In genomic region chr5:30343107-30343506, GRCm38 (mm10) we compare ENCODE assay signal across 8 mouse cellular contexts.
A peak's percentile ranks its signal among the peaks of the same experiment; 100 is the strongest.
DNase-seq lines count a peak whose midpoint lies in the region; ATAC-seq and TF ChIP-seq lines count a peak whose summit lies in the region.

No protein-coding gene starts in this region.

- no peak overlapping the region for H3K4me3 ChIP-seq in C2C12 (ENCODE audit: insufficient read depth, poor library complexity, severe bottlenecking)
- peak overlapping the region; percentile 17; the same call in 1 of the 2 replicates for H3K4me3 ChIP-seq in embryonic facial prominence, embryonic 11.5 days (ENCODE audit: low read depth, low read length)
- H3K4me3 ChIP-seq in heart, postnatal 0 days (ENCODE audit: low read depth, low read length), result peak overlapping the region; percentile 25
- H3K4me3 ChIP-seq in liver, embryonic 13.5 days (replicated peaks), result no peak overlapping the region; the same call in 1 of the 2 replicates
- H3K4me3 ChIP-seq in neural tube, embryonic 12.5 days, result peak overlapping the region; percentile 15; the same call in 1 of the 2 replicates
- H3K4me3 ChIP-seq in thymus, adult 2 months (ENCODE audit: control insufficient read depth, insufficient read depth, low read length), result no peak overlapping the region

- H3K9me3 ChIP-seq in embryonic facial prominence, embryonic 11.5 days (replicated peaks; ENCODE audit: control insufficient read depth, low read length), result no peaks in the 10 kb centered on the region
- H3K9me3 ChIP-seq in heart, postnatal 0 days (replicated peaks; ENCODE audit: control insufficient read depth, low read length), result no peaks in the 10 kb centered on the region
- H3K9me3 ChIP-seq in liver, embryonic 13.5 days (replicated peaks), result no peaks in the 10 kb centered on the region
- H3K9me3 ChIP-seq in neural tube, embryonic 12.5 days, result no peaks in the 10 kb centered on the region

- H3K27me3 ChIP-seq in C2C12 (ENCODE audit: control insufficient read depth, insufficient read depth, insufficient read length), result peaks cover 19% of the 10 kb centered on the region
- 0 out of 2 replicates have a peak, but pooled peaks cover 2% of the 10 kb centered on the region for H3K27me3 ChIP-seq in embryonic facial prominence, embryonic 11.5 days (ENCODE audit: control insufficient read depth, insufficient read depth, low read length)
- 0 out of 2 replicates have a peak, but pooled peaks cover 4% of the 10 kb centered on the region for H3K27me3 ChIP-seq in heart, postnatal 0 days (ENCODE audit: control insufficient read depth, insufficient read depth, low read length)
- H3K27me3 ChIP-seq in liver, embryonic 13.5 days, result peaks cover 32% of the 10 kb centered on the region
- 0 out of 2 replicates have a peak, but pooled peaks cover 10% of the 10 kb centered on the region for H3K27me3 ChIP-seq in neural tube, embryonic 12.5 days (replicated peaks)
- no peaks in the 10 kb centered on the region for H3K27me3 ChIP-seq in thymus, adult 2 months (ENCODE audit: control insufficient read depth, insufficient read depth, low read length)

- peak; percentile 71 for TF ChIP-seq CTCF in C2C12 (IDR thresholded peaks at IDR 0.05; ENCODE audit: control insufficient read depth, insufficient read depth, insufficient read length)
- TF ChIP-seq CTCF in heart, postnatal 0 days (IDR thresholded peaks at IDR 0.05; ENCODE audit: low read depth), result peak; percentile 87
- TF ChIP-seq CTCF in thymus, adult 2 months (IDR thresholded peaks at IDR 0.05; ENCODE audit: borderline replicate concordance, control insufficient read depth, extremely low read depth, insufficient read depth, low read length, poor library complexity), result peak; percentile 84; the same call in 1 of the 2 replicates

- TF ChIP-seq POLR2A in thymus, adult 2 months (IDR thresholded peaks at IDR 0.05; ENCODE audit: control insufficient read depth, extremely low read depth, insufficient read depth, low read length, poor library complexity), result no peak

- DNase-seq in adrenal gland, postnatal 10 days, result peak; percentile 79
- DNase-seq in embryonic facial prominence, embryonic 11.5 days (ENCODE audit: low spot score), result peak; percentile 81
- peak; percentile 77 for DNase-seq in heart, postnatal 0 days (ENCODE audit: low spot score)
- peak; percentile 56 to 85 for DNase-seq in kidney, postnatal 36 days
- DNase-seq in liver, embryonic 13.5 days, result peak; percentile 41
- peak; percentile 76 for DNase-seq in thymus, adult 2 months

- H3K79me3 ChIP-seq in C2C12 (ENCODE audit: low read depth), result no peaks in the 10 kb centered on the region

- no peak overlapping the region for H3K27ac ChIP-seq in embryonic facial prominence, embryonic 11.5 days (replicated peaks; ENCODE audit: low read depth, low read length)
- no peak overlapping the region for H3K27ac ChIP-seq in heart, postnatal 0 days (ENCODE audit: low read depth)
- H3K27ac ChIP-seq in liver, embryonic 13.5 days, result no peak overlapping the region
- H3K27ac ChIP-seq in neural tube, embryonic 12.5 days, result no peak overlapping the region
- H3K27ac ChIP-seq in thymus, adult 2 months (ENCODE audit: control insufficient read depth, insufficient read depth, low read length), result no peak overlapping the region

- ATAC-seq in embryonic facial prominence, embryonic 11.5 days (replicated peaks; ENCODE audit: insufficient number of reproducible peaks, low FRiP score, low TSS enrichment, low read depth), result no peak; the same call in 1 of the 2 replicates
- ATAC-seq in heart, postnatal 0 days (ENCODE audit: insufficient read depth, low read depth), result peak; percentile 69
- no peak; the same call in 1 of the 2 replicates for ATAC-seq in liver, embryonic 13.5 days (ENCODE audit: low read depth)
- ATAC-seq in neural tube, embryonic 12.5 days (ENCODE audit: low FRiP score, low read depth), result peak; percentile 44; the same call in 1 of the 2 replicates

- no peaks in the 10 kb centered on the region for H3K79me2 ChIP-seq in C2C12 (ENCODE audit: control insufficient read depth, insufficient read depth)

- 3% methylated on average over 9 of the region's 9 CpGs for WGBS in embryonic facial prominence, embryonic 11.5 days
- WGBS in heart, postnatal 0 days, result 4% methylated on average over 9 of the region's 9 CpGs
- WGBS in liver, embryonic 13.5 days (ENCODE audit: insufficient replicate concordance), result 4% methylated on average over 9 of the region's 9 CpGs
- WGBS in neural tube, embryonic 12.5 days, result 3% methylated on average over 9 of the region's 9 CpGs
- WGBS in thymus, adult 2 months, result 21% methylated on average over 9 of the region's 9 CpGs

- no peaks in the 10 kb centered on the region; the same call in 1 of the 2 replicates for H3K4me1 ChIP-seq in embryonic facial prominence, embryonic 11.5 days (ENCODE audit: control insufficient read depth, insufficient read depth, low read length)
- H3K4me1 ChIP-seq in heart, postnatal 0 days (ENCODE audit: control insufficient read depth, insufficient read depth), result no peaks in the 10 kb centered on the region
- H3K4me1 ChIP-seq in liver, embryonic 13.5 days (replicated peaks), result peaks cover 8% of the 10 kb centered on the region; the same call in 1 of the 2 replicates
- no peaks in the 10 kb centered on the region for H3K4me1 ChIP-seq in neural tube, embryonic 12.5 days
- peaks cover 32% of the 10 kb centered on the region for H3K4me1 ChIP-seq in thymus, adult 2 months (replicated peaks; ENCODE audit: control insufficient read depth, insufficient read depth, low read length)

- no peak overlapping the region for H3ac ChIP-seq in C2C12 (ENCODE audit: control insufficient read depth, insufficient read length, low read depth)

- no peak for TF ChIP-seq EP300 in heart, postnatal 0 days (IDR thresholded peaks at IDR 0.05; ENCODE audit: low read depth)

- peak overlapping the region; percentile 41 for H3K4me2 ChIP-seq in embryonic facial prominence, embryonic 11.5 days (ENCODE audit: low read depth, low read length)
- peak overlapping the region; percentile 51 for H3K4me2 ChIP-seq in heart, postnatal 0 days (ENCODE audit: low read depth, low read length)
- peak overlapping the region; percentile 43 for H3K4me2 ChIP-seq in liver, embryonic 13.5 days
- H3K4me2 ChIP-seq in neural tube, embryonic 12.5 days (replicated peaks), result peak overlapping the region; percentile 60

- no peak overlapping the region for H3K9ac ChIP-seq in embryonic facial prominence, embryonic 11.5 days (replicated peaks; ENCODE audit: low read length)
- H3K9ac ChIP-seq in heart, postnatal 0 days (replicated peaks; ENCODE audit: low read depth, low read length), result no peak overlapping the region
- no peak overlapping the region for H3K9ac ChIP-seq in liver, embryonic 13.5 days
- peak overlapping the region; percentile 29; the same call in 1 of the 2 replicates for H3K9ac ChIP-seq in neural tube, embryonic 12.5 days

- no peaks in the 10 kb centered on the region for H3K36me3 ChIP-seq in C2C12 (ENCODE audit: control insufficient read depth, insufficient read depth)
- H3K36me3 ChIP-seq in embryonic facial prominence, embryonic 11.5 days (replicated peaks; ENCODE audit: control insufficient read depth, insufficient read depth, low read depth, low read length), result no peaks in the 10 kb centered on the region
- no peaks in the 10 kb centered on the region for H3K36me3 ChIP-seq in heart, postnatal 0 days (replicated peaks; ENCODE audit: control insufficient read depth, insufficient read depth, low read length)
- no peaks in the 10 kb centered on the region for H3K36me3 ChIP-seq in liver, embryonic 13.5 days
- H3K36me3 ChIP-seq in neural tube, embryonic 12.5 days, result no peaks in the 10 kb centered on the region
- no peaks in the 10 kb centered on the region for H3K36me3 ChIP-seq in thymus, adult 2 months (ENCODE audit: control insufficient read depth, insufficient read depth, low read length)

TF ChIP-seq in C2C12, 6 proteins besides CTCF, POLR2A, EP300 and RAD21:
- TF ChIP-seq CEBPB (IDR thresholded peaks at IDR 0.05; ENCODE audit: low read depth) (no peak), FOSL1 (IDR thresholded peaks at IDR 0.05; ENCODE audit: insufficient read depth, low read length, poor library complexity, severe bottlenecking) (no peak), MYOG (IDR thresholded peaks at IDR 0.05; ENCODE audit: control insufficient read depth, extremely low read depth, insufficient read length) (no peak), USF1 (IDR thresholded peaks at IDR 0.05; ENCODE audit: low read depth) (no peak), MYOD1 (IDR thresholded peaks at IDR 0.05; ENCODE audit: control insufficient read depth, insufficient read length, low read depth) (no peak), MAX (IDR thresholded peaks at IDR 0.05) (no peak)
TF ChIP-seq in C2C12: peak in this region for 0.

Comparison
In these comparisons a context has a peak if more than half of its experiments do, and no peak if none do; other contexts are left out.
1. H3K4me3 ChIP-seq: peak in embryonic facial prominence, embryonic 11.5 days (single experiment), heart, postnatal 0 days (single experiment) and neural tube, embryonic 12.5 days (single experiment); none in C2C12 (single experiment), liver, embryonic 13.5 days (single experiment) and thymus, adult 2 months (single experiment).
2. ATAC-seq: peak in heart, postnatal 0 days (single experiment) and neural tube, embryonic 12.5 days (single experiment); none in embryonic facial prominence, embryonic 11.5 days (single experiment) and liver, embryonic 13.5 days (single experiment).
3. Peak in every context shown above with its lines, with median percentiles within 50 percentile points of each other: CTCF ChIP-seq, DNase-seq and H3K4me2 ChIP-seq.